Mouse (Mus musculus) mouse embryonic stem cell (cell line): ENCODE data around the gene Ablim1.

Experiments
- in situ Hi-C, 2 experiments: fragments of 300-500 bp; cut with MboI; formaldehyde crosslinking; loops; 1 replicate in 1 of 2; 3 replicates in 1 of 2; pipeline ENCODE4 v1.14.3; 2019 to 2020; ENCODE audit warnings: low sequenced_read_pairs in 2 of 2, low pct_unique_long_range_greater_than_20kb in 1 of 2, mixed read lengths in 1 of 2; ENCODE audit not compliant: unreplicated experiment in 1 of 2

The Ablim1 gene

GRCm38 (mm10) chr19:56983757-56984156, 331.0 kb downstream of the Ablim1 start:
- in situ Hi-C loops = no loop called here
